Mouse (Mus musculus) MEL (cell line): ENCODE measurements around the gene Vstm2l. TPM values are rescaled to one million over a fixed set of nuclear protein-coding genes. Genes with fewer than 3 reads are reported as not detected.

Experiments
- DNase-seq: peaks from one replicate; pipeline ENCODE4 v3.0.0; 2011; ENCODE audit warnings: low read depth, low spot score
- H3K27ac ChIP-seq: 2 replicates; pipeline ENCODE4 v1.5.1; 2012; ENCODE audit warnings: low read depth, mild to moderate bottlenecking, control low read depth, low read length, moderate library complexity; ENCODE audit not compliant: control insufficient read depth
- H3K27me3 ChIP-seq, 2 experiments: fragments of 150-350 bp in 1 of 2; sonication (generic) in 1 of 2; 2 replicates each; pipeline ENCODE4 v1.6.1; 2012; ENCODE audit warnings: low read length in 2 of 2, mild to moderate bottlenecking in 2 of 2, improper control_type of control experiment in 1 of 2, moderate library complexity in 1 of 2; ENCODE audit not compliant: insufficient read depth in 2 of 2, control insufficient read depth in 1 of 2
- H3K36me3 ChIP-seq, 2 experiments: 2 replicates each; pipeline ENCODE4 v1.6.1; 2012 to 2014; ENCODE audit warnings: low read length in 2 of 2, improper control_type of control experiment in 1 of 2, inconsistent platforms in 1 of 2, mild to moderate bottlenecking in 1 of 2; ENCODE audit not compliant: insufficient read depth in 2 of 2, control insufficient read depth in 1 of 2
- H3K4me1 ChIP-seq, 2 experiments: fragments of 150-350 bp in 1 of 2; sonication (generic) in 1 of 2; 2 replicates each; pipeline ENCODE4 v1.6.1; 2012; ENCODE audit warnings: low read length in 2 of 2, improper control_type of control experiment in 1 of 2, mild to moderate bottlenecking in 1 of 2; ENCODE audit not compliant: insufficient read depth in 2 of 2, control insufficient read depth in 1 of 2
- H3K4me3 ChIP-seq, 2 experiments: fragments of 150-350 bp in 1 of 2; sonication (generic) in 1 of 2; 2 replicates each; pipeline ENCODE4 v1.5.1; 2012; ENCODE audit warnings: low read depth in 2 of 2, low read length in 2 of 2, mild to moderate bottlenecking in 2 of 2, moderate library complexity in 2 of 2, control low read depth in 1 of 2, improper control_type of control experiment in 1 of 2; ENCODE audit not compliant: control insufficient read depth in 1 of 2, insufficient read depth in 1 of 2
- H3K79me2 ChIP-seq: 2 replicates; pipeline ENCODE4 v1.6.1; 2012; ENCODE audit warnings: mild to moderate bottlenecking, low read length, moderate library complexity; ENCODE audit not compliant: control insufficient read depth, poor library complexity, insufficient read depth
- H3K9ac ChIP-seq: 2 replicates; pipeline ENCODE4 v1.6.1; 2012; ENCODE audit warnings: low read depth, mild to moderate bottlenecking, control low read depth, low read length, moderate library complexity; ENCODE audit not compliant: control insufficient read depth, poor library complexity, severe bottlenecking
- H3K9me3 ChIP-seq: fragments of 150-350 bp; sonication (generic); replicated peaks from 2 replicates; pipeline ENCODE4 v1.6.1; 2012; ENCODE audit warnings: mild to moderate bottlenecking, low read length, improper control_type of control experiment, moderate library complexity; ENCODE audit not compliant: insufficient read depth
- CTCF ChIP-seq, 3 experiments: IDR thresholded peaks in 2 of 3; conservative IDR thresholded peaks in 1 of 3; 2 replicates each; pipeline ENCODE4 v1.5.1; 2011 to 2012; ENCODE audit warnings: low read length in 3 of 3, low read depth in 2 of 3, mild to moderate bottlenecking in 2 of 3, improper control_type of control experiment in 1 of 3, inconsistent platforms in 1 of 3, mixed read lengths in 1 of 3, moderate library complexity in 1 of 3; ENCODE audit not compliant: control insufficient read depth in 1 of 3, insufficient read depth in 1 of 3, poor library complexity in 1 of 3, severe bottlenecking in 1 of 3
- E2F4 ChIP-seq: IDR thresholded peaks from 2 replicates; pipeline ENCODE4 v1.6.1; 2011; ENCODE audit warnings: low read depth, low read length, improper control_type of control experiment, borderline replicate concordance
- ELF1 ChIP-seq: IDR thresholded peaks from 2 replicates; pipeline ENCODE4 v1.6.1; 2014; ENCODE audit warnings: low read depth, mild to moderate bottlenecking, inconsistent platforms, low read length, improper control_type of control experiment, moderate library complexity
- EP300 ChIP-seq, 2 experiments: IDR thresholded peaks; 2 replicates each; pipeline ENCODE4 v1.6.1; 2011; ENCODE audit warnings: improper control_type of control experiment in 2 of 2, low read length in 2 of 2, low read depth in 1 of 2, mild to moderate bottlenecking in 1 of 2
- ETS1 ChIP-seq: IDR thresholded peaks from 2 replicates; pipeline ENCODE4 v1.6.1; 2012; ENCODE audit warnings: low read depth, mild to moderate bottlenecking, inconsistent platforms, low read length, improper control_type of control experiment, moderate library complexity
- HCFC1 ChIP-seq: IDR thresholded peaks from 2 replicates; pipeline ENCODE4 v1.6.1; 2012; ENCODE audit warnings: low read depth, mild to moderate bottlenecking, inconsistent platforms, low read length, improper control_type of control experiment, moderate library complexity
- MAFK ChIP-seq: IDR thresholded peaks from 2 replicates; pipeline ENCODE4 v1.6.1; 2011; ENCODE audit warnings: low read depth, mild to moderate bottlenecking, low read length, improper control_type of control experiment, borderline replicate concordance
- MXI1 ChIP-seq: IDR thresholded peaks from 2 replicates; pipeline ENCODE4 v1.6.1; 2011; ENCODE audit warnings: mild to moderate bottlenecking, low read depth, low read length, improper control_type of control experiment
- NRF1 ChIP-seq: IDR thresholded peaks from 2 replicates; pipeline ENCODE4 v1.6.1; 2014; ENCODE audit warnings: low read depth, mild to moderate bottlenecking, inconsistent platforms, low read length, improper control_type of control experiment, moderate library complexity; ENCODE audit not compliant: poor library complexity, insufficient read depth, severe bottlenecking
- POLR2A ChIP-seq, 2 experiments: IDR thresholded peaks; 2 replicates each; pipeline ENCODE4 v1.6.1; 2011 to 2012; ENCODE audit warnings: low read length in 2 of 2, mild to moderate bottlenecking in 2 of 2, control low read depth in 1 of 2, improper control_type of control experiment in 1 of 2, low read depth in 1 of 2, moderate library complexity in 1 of 2; ENCODE audit not compliant: control insufficient read depth in 1 of 2, insufficient read depth in 1 of 2, poor library complexity in 1 of 2
- TCF12 ChIP-seq: IDR thresholded peaks from 2 replicates; pipeline ENCODE4 v1.6.1; 2014; ENCODE audit warnings: low read depth, mild to moderate bottlenecking, inconsistent platforms, low read length, improper control_type of control experiment, moderate library complexity
- UBTF ChIP-seq: IDR thresholded peaks from 2 replicates; pipeline ENCODE4 v1.6.1; 2012; ENCODE audit warnings: low read depth, mild to moderate bottlenecking, inconsistent platforms, low read length, improper control_type of control experiment, moderate library complexity, borderline replicate concordance; ENCODE audit not compliant: insufficient read depth
- ZMIZ1 ChIP-seq: IDR thresholded peaks from 2 replicates; pipeline ENCODE4 v1.6.1; 2012; ENCODE audit warnings: low read depth, mild to moderate bottlenecking, inconsistent platforms, low read length, improper control_type of control experiment, moderate library complexity
- ZNF384 ChIP-seq: IDR thresholded peaks from 2 replicates; pipeline ENCODE4 v1.6.1; 2012; ENCODE audit warnings: low read depth, mild to moderate bottlenecking, inconsistent platforms, low read length, improper control_type of control experiment
- polyA plus RNA-seq, 2 experiments: library from polyadenylated mRNA; stranded (reverse) in 1 of 2; unstranded in 1 of 2; fragments of >175 nt in 1 of 2; fragments of >200 nt in 1 of 2; gene quantifications; 2 replicates each; pipeline versions ENCODE4 v1.2.1 to v1.2.4; 2012; ENCODE audit warnings: low replicate concordance in 2 of 2, low read depth in 1 of 2; ENCODE audit not compliant: insufficient read length in 2 of 2, insufficient read depth in 1 of 2, missing spikeins in 1 of 2
- total RNA-seq: library from RNA; depleted of rRNA; stranded (reverse); fragments of 300-350 nt; gene quantifications from 2 replicates; pipeline ENCODE4 v1.2.3, GENCODE M21; 2012

Vstm2l gene
- total and polyA plus RNA-seq, 3 experiments, result not detected

GRCm38 (mm10) chr2:157944156-157944893 lies 29.9 kb downstream of the Vstm2l start:
- no peaks in the 10 kb centered on the region for H3K4me1 ChIP-seq
- H3K27ac ChIP-seq, result no peak overlapping the region
- TF ChIP-seq ELF1, result no peak
- no peak for TF ChIP-seq UBTF
- TF ChIP-seq HCFC1, result no peak
- TF ChIP-seq TCF12, result no peak
- TF ChIP-seq E2F4, result no peak
- TF ChIP-seq EP300 (IDR thresholded peaks at IDR 0.05; ENCODE audit: low read depth in 1 of 2, low read length in 2 of 2), result no peak
- no peak for TF ChIP-seq NRF1
- DNase-seq, result no peak
- H3K36me3 ChIP-seq, result no peaks in the 10 kb centered on the region
- no peak overlapping the region for H3K9ac ChIP-seq
- H3K9me3 ChIP-seq, result no peaks in the 10 kb centered on the region
- peaks cover 0 to under 1% of the 10 kb centered on the region in 2 experiments; a peak in 2 of 4 replicates for H3K27me3 ChIP-seq
- H3K4me3 ChIP-seq, result no peak overlapping the region
- no peaks in the 10 kb centered on the region for H3K79me2 ChIP-seq

- TF ChIP-seq MXI1 (no peak), POLR2A (IDR thresholded peaks at IDR 0.05; ENCODE audit: control insufficient read depth in 1 of 2, insufficient read depth in 1 of 2, low read depth in 1 of 2, low read length in 2 of 2, poor library complexity in 1 of 2) (no peak), MAFK (no peak), ETS1 (no peak), ZNF384 (no peak), CTCF (IDR thresholded peaks at IDR 0.05 in 2 of 3, conservative IDR thresholded peaks at IDR 0.05 in 1 of 3; ENCODE audit: control insufficient read depth in 1 of 3, insufficient read depth in 1 of 3, low read depth in 2 of 3, low read length in 3 of 3, poor library complexity in 1 of 3, severe bottlenecking in 1 of 3) (no peak), ZMIZ1 (no peak), ELF1 (no peak)
- no peaks in the 10 kb centered on the region for H3K4me1 ChIP-seq
- H3K36me3 ChIP-seq, result no peaks in the 10 kb centered on the region
- DNase-seq, result no peak
- H3K79me2 ChIP-seq, result no peaks in the 10 kb centered on the region
- no peak overlapping the region for H3K9ac ChIP-seq
- no peak overlapping the region for H3K4me3 ChIP-seq
- H3K27ac ChIP-seq, result no peak overlapping the region
- peaks cover 0 to 1% of the 10 kb centered on the region in 2 experiments; a peak in 2 of 4 replicates for H3K27me3 ChIP-seq
- no peaks in the 10 kb centered on the region for H3K9me3 ChIP-seq
Measured at GRCm38 (mm10) chr2:157953978-157954377, 39.5 kb downstream of the Vstm2l start.
